Mouse (Mus musculus) olfactory bulb, adult 2 months (tissue): Measurements from ENCODE around the gene Nr2f6.

Source experiments
- CTCF ChIP-seq: fragments of 200-500 bp; IDR thresholded peaks from 2 replicates; pipeline ENCODE4 v1.5.1; 2012; ENCODE audit warnings: low read depth, mild to moderate bottlenecking, low read length, moderate library complexity; ENCODE audit not compliant: insufficient read depth
- POLR2A ChIP-seq: fragments of 200-500 bp; IDR thresholded peaks from 2 replicates; pipeline ENCODE4 v1.6.1; 2012; ENCODE audit warnings: mild to moderate bottlenecking, low read depth, low read length, moderate library complexity; ENCODE audit not compliant: insufficient read depth

DNA sequence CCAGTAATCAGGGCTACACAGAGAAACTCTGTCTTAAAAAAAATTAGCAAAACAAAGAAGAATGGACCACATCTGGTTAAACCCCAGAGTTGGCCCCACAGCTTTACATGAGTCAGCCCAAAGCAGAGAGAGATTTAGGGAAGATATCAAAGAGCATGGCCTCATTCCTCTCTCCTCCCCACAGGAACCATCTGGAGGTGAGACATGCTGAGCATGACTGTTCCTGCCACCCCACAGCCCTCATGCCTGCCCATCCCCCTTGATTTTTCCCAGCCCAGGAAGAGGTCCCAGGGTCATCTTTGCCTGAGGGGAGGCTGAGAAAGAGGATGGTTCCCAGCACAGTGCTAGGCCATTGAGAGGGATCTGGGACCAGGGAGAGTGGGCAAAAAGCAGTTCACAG, 13.4 kb downstream of the Nr2f6 start:
- TF ChIP-seq CTCF: no peak
- TF ChIP-seq POLR2A: no peak
